Mouse (Mus musculus) layer of hippocampus, postnatal 36 days (tissue): ENCODE data around the gene Asxl2. TPM values are rescaled to one million over a fixed set of nuclear protein-coding genes. Genes with fewer than 3 reads are reported as not detected.
"Not testable (repeated sequence)": the region's sequence is repeated elsewhere in the genome, so short reads cannot be mapped to it uniquely, and the experiment has no call there.

ENCODE experiments used
- DNase-seq, 2 experiments: peaks; one replicate each; pipeline ENCODE4 v3.0.0; 2022
- total RNA-seq, 2 experiments: library from RNA; stranded (reverse); gene quantifications; 2 replicates each; pipeline ENCODE4 v1.2.3; 2021

Asxl2 gene
- 10 to 100 TPM; 31.0 to 31.6 TPM for total RNA-seq

GRCm38 (mm10) chr12:3426530-3427034, at the start of gene Asxl2:
Gene Asxl2, plus strand, starts transcription at chr12:3426857.
- DNase-seq, result peak; percentile 97 to 99

- no peak for DNase-seq
Observed at GRCm38 (mm10) chr12:3377190-3377589, 49.5 kb upstream of the Asxl2 start.

GRCm38 (mm10) chr12:3377755-3378154, 48.9 kb upstream of the Asxl2 start:
- DNase-seq, result no peak

- DNase-seq, result no peak
Observed at GRCm38 (mm10) chr12:3384860-3385259, 41.8 kb upstream of the Asxl2 start.

GRCm38 (mm10) chr12:3385271-3385670, 41.4 kb upstream of the Asxl2 start:
- DNase-seq, result no peak

DNA sequence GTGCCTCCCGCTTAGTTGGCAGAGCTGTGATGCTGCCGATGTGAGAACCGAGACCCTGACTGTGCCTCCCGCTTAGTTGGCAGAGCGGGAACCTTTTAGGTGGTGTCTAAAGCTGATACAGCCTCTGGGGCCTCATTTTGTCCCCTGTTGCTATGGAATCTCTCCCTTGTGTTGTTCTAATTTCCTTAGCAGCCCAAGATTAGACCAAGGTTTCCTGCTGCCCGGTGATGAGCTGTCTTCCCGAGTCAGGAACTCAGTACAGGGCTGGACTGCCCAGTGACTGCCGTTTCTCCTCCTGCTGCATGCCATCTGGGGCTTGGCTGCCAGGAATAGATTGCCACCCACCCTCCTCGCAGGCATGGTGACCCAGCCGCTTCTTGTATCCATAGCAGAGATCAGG, 40.7 kb upstream of the Asxl2 start:
- no peak for DNase-seq

- no peak for DNase-seq
Observed at GRCm38 (mm10) chr12:3387891-3388290, 38.8 kb upstream of the Asxl2 start.

DNA sequence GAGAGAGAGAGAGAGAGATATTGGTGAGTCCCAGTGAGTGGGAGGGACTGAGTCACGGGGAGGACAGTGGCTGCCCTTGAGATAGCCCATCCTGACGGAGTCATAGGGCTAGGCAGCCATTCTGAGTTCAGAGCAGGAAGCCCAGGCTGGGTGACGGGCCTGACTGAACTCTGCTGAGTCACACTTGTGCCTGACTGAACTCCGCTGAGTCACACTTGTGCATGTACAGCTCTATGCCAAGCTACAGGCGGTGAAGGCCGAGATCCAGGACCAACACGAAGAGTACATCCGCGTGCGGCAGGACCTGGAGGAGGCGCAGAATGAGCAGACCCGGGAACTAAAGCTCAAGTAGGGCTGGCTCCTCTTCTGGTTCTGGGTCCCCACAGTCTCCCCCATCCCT, 37.3 kb upstream of the Asxl2 start:
- DNase-seq, result no peak

DNA sequence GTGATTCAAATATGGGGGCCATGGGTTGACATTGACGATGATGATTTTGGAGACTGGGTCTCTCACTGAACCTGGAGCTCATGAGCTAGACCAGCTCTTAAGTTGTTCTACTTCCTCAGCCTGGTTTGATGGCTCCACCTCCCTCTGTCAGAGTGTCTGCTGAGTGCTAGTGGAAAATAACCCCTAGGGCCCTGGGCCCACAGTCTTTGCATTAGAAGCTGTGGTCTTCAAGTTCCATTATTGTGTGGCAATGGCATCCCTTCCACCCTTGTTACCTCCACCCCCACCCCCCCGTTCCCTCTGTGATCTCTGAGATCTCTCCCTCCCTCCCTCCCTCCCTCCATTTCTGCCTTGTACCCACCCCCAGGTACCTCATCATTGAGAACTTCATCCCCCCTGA, 36.6 kb upstream of the Asxl2 start:
- no peak for DNase-seq

DNA sequence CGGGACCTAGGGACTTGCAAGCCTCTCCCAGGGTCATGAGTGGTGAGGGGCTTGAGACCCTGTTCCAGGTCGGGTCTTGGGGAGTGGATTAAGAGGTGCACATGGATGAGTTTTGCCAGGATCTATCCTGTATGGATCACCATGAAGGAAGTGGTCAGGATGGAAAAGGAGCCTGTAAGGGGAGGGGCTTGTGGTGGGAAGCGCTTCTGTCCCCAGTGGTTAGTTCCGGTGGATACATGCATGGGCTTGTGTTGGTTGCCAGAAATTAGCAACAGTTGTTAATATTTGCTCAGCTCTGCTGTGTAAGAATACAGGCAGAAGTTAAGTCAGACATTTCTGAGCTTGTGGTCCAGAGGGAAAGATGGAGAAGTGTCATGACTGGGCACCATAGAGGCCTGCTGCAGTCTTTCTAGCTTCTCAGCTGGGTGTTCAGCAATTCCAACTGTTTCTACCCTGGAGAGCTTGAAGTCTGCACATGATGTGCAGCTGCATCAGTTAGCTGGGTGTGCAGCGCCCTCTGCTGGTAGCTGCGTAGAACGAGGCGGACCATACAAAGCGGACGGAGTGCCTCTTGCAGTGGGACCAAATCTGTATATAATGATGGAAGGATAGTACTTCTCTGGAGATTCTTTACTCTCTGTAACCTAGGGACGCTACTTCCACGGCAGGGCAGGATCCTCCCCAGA, 35.9 kb upstream of the Asxl2 start:
- DNase-seq, result peak; percentile 85 to 86

GRCm38 (mm10) chr12:3391276-3391675, 35.4 kb upstream of the Asxl2 start:
- DNase-seq, result no peak

- DNase-seq, result no peak
Observed at GRCm38 (mm10) chr12:3393140-3393539, 33.5 kb upstream of the Asxl2 start.

- DNase-seq, result no peak
Observed at GRCm38 (mm10) chr12:3396931-3397330, 29.7 kb upstream of the Asxl2 start.

- not testable (repeated sequence) for DNase-seq
Observed at GRCm38 (mm10) chr12:3405662-3406061, 21.0 kb upstream of the Asxl2 start.

- peak; percentile 37 to 50 for DNase-seq
Observed at GRCm38 (mm10) chr12:3406585-3406984, 20.1 kb upstream of the Asxl2 start.

DNA sequence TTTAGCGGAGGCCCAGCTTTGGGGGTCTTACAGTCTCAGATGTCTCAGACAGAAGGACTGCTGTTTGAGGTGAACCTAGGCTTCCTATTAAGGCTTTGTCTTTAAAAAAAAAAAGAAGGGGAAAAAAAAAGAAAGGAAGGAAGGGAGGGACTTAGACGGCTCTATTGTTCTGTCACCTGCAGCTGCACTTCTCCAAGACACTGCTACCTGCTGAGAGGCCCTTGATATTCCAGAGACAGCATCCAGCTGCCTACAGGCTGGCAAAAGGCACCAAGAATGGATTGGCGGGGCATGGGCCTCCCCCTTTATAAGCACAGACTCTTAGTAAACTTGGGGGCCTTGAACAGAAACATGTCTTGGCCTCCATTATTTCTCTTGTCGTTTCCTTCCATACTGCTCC, 11.7 kb upstream of the Asxl2 start:
- no peak for DNase-seq

DNA sequence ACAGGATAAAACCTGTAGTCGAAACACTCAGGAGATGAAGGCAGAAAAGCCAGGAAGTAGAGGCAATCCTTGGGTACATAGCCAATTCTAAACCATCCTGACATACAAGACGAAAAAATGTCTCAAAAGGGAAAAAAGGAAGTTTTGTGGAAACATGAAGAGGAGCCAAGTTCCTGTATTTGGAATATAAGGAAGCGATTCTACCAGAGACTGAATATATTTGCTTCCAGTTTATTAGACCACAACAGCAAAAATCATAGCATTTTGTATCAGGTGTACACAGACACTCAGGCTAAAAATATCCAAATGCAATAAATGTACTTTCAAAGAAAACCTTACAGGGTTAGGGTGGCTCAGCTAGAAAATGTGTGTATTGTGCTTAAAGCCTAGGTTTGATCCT, 7.9 kb upstream of the Asxl2 start:
- no peak for DNase-seq

DNA sequence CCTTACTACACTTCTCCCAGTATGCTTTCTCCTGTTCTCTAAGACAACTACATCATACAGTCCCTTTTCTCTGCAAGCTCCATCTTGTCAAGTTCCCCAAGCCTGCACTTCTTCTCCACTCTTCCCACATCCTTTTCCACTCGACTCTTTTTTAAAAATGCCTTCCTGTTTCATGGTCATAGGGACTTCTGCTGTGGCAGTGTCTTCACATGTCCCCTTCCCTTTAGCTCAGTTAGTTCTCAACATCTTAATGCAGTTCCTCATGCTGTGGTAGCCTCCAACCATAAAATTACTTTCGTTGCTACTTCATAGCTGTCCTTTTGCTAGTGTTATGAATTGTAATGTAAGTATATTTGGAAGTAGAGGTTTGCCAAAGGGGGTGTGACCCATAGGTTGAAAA, 6.1 kb upstream of the Asxl2 start:
- DNase-seq, result no peak

- no peak for DNase-seq
Observed at GRCm38 (mm10) chr12:3422786-3423185, 3.9 kb upstream of the Asxl2 start.

- DNase-seq, result no peak
Observed at GRCm38 (mm10) chr12:3424179-3424578, 2.5 kb upstream of the Asxl2 start.

- DNase-seq, result no peak
Observed at GRCm38 (mm10) chr12:3425375-3426341, 999 bp upstream of the Asxl2 start.

DNA sequence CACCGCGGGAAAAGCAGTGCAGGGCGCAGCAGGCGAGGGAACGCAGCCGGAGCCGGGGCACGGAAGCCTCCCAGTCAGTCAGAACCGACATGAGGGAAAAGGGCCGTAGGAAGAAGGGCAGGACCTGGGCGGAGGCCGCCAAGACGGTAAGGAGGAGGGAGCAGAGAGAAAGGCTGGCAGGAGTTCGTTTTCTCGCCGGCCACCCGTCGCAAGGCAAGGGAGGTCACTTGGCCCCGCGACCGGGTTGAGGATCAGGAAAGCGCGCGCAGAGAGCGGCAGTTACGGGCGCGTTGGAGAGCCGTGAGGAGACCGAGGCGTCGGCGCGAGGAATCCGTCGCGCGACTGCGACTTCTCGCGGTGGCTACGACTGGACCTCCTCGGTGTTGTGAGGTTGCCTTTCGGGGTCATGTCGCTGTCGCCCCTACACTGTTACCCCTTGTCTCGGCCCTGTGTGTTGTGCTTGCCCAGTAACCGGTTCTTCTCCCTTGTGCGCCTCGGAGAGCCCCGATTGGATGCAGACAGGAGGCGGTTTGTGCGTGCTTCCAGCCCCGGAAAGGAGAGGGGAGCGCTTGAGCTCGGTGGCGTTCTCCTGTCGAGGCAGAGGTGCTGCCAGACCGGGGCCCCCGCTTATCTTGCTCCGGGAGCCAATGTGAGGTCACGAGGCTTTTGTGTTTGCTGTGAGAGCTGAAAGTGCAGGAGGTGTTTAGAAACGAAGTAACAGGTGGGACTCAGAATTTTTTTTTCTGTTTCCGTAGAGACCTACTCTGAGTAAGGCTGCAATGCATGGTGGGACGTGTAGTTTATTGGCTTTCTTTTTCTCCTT, 621 bp downstream of the Asxl2 start:
- DNase-seq, result peak; percentile 78 to 83
